ENCODE assay signal across 30 mouse cellular contexts in the genomic region with DNA sequence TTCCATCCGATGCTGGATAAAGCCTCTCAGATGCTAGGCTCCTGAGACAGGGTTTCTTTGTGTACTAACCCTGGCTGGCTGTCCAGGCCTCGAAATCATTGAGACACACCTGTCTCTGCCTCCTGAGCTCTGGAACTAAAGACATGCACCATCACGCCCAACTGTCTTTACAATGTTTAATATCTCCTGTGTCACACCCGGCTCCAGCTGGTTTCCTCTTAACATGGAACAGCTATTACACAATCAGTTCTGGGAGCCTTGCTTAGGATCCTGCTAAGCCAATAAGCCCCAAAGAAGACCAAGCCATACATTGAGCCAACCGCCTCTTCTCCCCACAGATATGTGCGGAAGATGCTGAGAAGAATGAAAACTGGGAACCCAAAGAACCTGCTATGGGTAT. TPM values are rescaled to one million over a fixed set of nuclear protein-coding genes. Genes with fewer than 3 reads are reported as not detected.
DNase-seq lines count a peak whose midpoint lies in the region; ATAC-seq and TF ChIP-seq lines count a peak whose summit lies in the region.
"Had no signal": no experiment of that assay in that cellular context is flagged by ENCODE, and none has a peak within 500 bp of the region (broad histone marks: within the 10 kb centered on the region; RNA-seq: fewer than 3 reads in every experiment).

No protein-coding gene starts in this region.

- no peaks in the 10 kb centered on the region for H3K36me3 ChIP-seq in C2C12 (ENCODE audit: control insufficient read depth, insufficient read depth)
- no peaks in the 10 kb centered on the region for H3K36me3 ChIP-seq in limb, embryonic 10.5 days
- no peaks in the 10 kb centered on the region for H3K36me3 ChIP-seq in stomach, embryonic 16.5 days (ENCODE audit: control insufficient read depth, insufficient read depth, low read length)
- H3K36me3 ChIP-seq in forebrain, postnatal 0 days (ENCODE audit: insufficient read depth): no peaks in the 10 kb centered on the region
- H3K36me3 ChIP-seq: embryonic facial prominence, embryonic 13.5 days; heart, embryonic 12.5 days; hindbrain, embryonic 13.5 days; liver, embryonic 12.5 days; neural tube, embryonic 12.5 days had no signal

- no peaks in the 10 kb centered on the region for H3K27me3 ChIP-seq in C2C12 (ENCODE audit: control insufficient read depth, insufficient read depth, insufficient read length)
- H3K27me3 ChIP-seq in limb, embryonic 10.5 days (ENCODE audit: low read depth, poor library complexity, severe bottlenecking): peaks cover 11% of the 10 kb centered on the region
- no peaks in the 10 kb centered on the region for H3K27me3 ChIP-seq in stomach, embryonic 16.5 days (ENCODE audit: control insufficient read depth, insufficient read depth, low read length)
- H3K27me3 ChIP-seq in forebrain, postnatal 0 days (ENCODE audit: insufficient read depth, low read length): peaks cover 4% of the 10 kb centered on the region
- H3K27me3 ChIP-seq: CH12.LX; heart, embryonic 12.5 days had no signal

- H3K27ac ChIP-seq in limb, embryonic 10.5 days: peak overlapping the region; percentile 64; the same call in 1 of the 2 replicates
- H3K27ac ChIP-seq in stomach, embryonic 16.5 days (ENCODE audit: low read length): peak overlapping the region; percentile 42; the same call in 1 of the 2 replicates
- H3K27ac ChIP-seq in forebrain, postnatal 0 days (ENCODE audit: low read depth, low read length): no peak overlapping the region
- H3K27ac ChIP-seq: embryonic facial prominence, embryonic 13.5 days; hindbrain, embryonic 13.5 days; liver, embryonic 12.5 days; neural tube, embryonic 12.5 days had no signal

- no peak overlapping the region for H3ac ChIP-seq in C2C12 (ENCODE audit: control insufficient read depth, insufficient read length, low read depth)

- no peak overlapping the region for H3K4me3 ChIP-seq in C2C12 (ENCODE audit: insufficient read depth, poor library complexity, severe bottlenecking)
- H3K4me3 ChIP-seq in limb, embryonic 10.5 days: no peak overlapping the region
- H3K4me3 ChIP-seq in stomach, embryonic 16.5 days (replicated peaks; ENCODE audit: low read length): no peak overlapping the region
- H3K4me3 ChIP-seq in forebrain, postnatal 0 days (ENCODE audit: low read depth, low read length): no peak overlapping the region
- H3K4me3 ChIP-seq: embryonic facial prominence, embryonic 13.5 days; heart, embryonic 12.5 days; hindbrain, embryonic 13.5 days; liver, embryonic 12.5 days; myocyte; neural tube, embryonic 12.5 days had no signal

- TF ChIP-seq CTCF in C2C12 (IDR thresholded peaks at IDR 0.05; ENCODE audit: control insufficient read depth, insufficient read depth, insufficient read length): no peak
- no peak for TF ChIP-seq CTCF in forebrain, postnatal 0 days (IDR thresholded peaks at IDR 0.05; ENCODE audit: low read depth)

- H3K9me3 ChIP-seq in limb, embryonic 10.5 days (replicated peaks): no peaks in the 10 kb centered on the region
- H3K9me3 ChIP-seq in stomach, embryonic 16.5 days (replicated peaks; ENCODE audit: control insufficient read depth, low read length): no peaks in the 10 kb centered on the region
- no peaks in the 10 kb centered on the region for H3K9me3 ChIP-seq in forebrain, postnatal 0 days (ENCODE audit: low read length)
- H3K9me3 ChIP-seq: embryonic facial prominence, embryonic 13.5 days; heart, embryonic 12.5 days; hindbrain, embryonic 13.5 days; liver, embryonic 12.5 days; neural tube, embryonic 12.5 days had no signal

- H3K4me1 ChIP-seq in limb, embryonic 10.5 days: peaks cover 40% of the 10 kb centered on the region
- H3K4me1 ChIP-seq in stomach, embryonic 16.5 days (ENCODE audit: control insufficient read depth, insufficient read depth, low read length): peaks cover 24% of the 10 kb centered on the region
- no peaks in the 10 kb centered on the region for H3K4me1 ChIP-seq in forebrain, postnatal 0 days (ENCODE audit: insufficient read depth)

- WGBS in limb, embryonic 10.5 days: 89% methylated on average over 6 of the region's 6 CpGs
- 74% methylated on average over 6 of the region's 6 CpGs for WGBS in stomach, embryonic 16.5 days
- WGBS in forebrain, postnatal 0 days: 93% methylated on average over 6 of the region's 6 CpGs

- no peak overlapping the region for H3K4me2 ChIP-seq in stomach, embryonic 16.5 days (ENCODE audit: low read depth, low read length)
- H3K4me2 ChIP-seq in forebrain, postnatal 0 days (ENCODE audit: low read depth): no peak overlapping the region
- H3K4me2 ChIP-seq: embryonic facial prominence, embryonic 13.5 days; heart, embryonic 12.5 days; hindbrain, embryonic 13.5 days; liver, embryonic 12.5 days; midbrain, embryonic 11.5 days; neural tube, embryonic 12.5 days had no signal

- H3K79me2 ChIP-seq in C2C12 (ENCODE audit: control insufficient read depth, insufficient read depth): no peaks in the 10 kb centered on the region

- no peak for ATAC-seq in stomach, embryonic 16.5 days (ENCODE audit: insufficient read depth, low FRiP score)
- ATAC-seq in forebrain, postnatal 0 days: no peak
- ATAC-seq: forebrain, embryonic 16.5 days; liver, embryonic 12.5 days; liver, postnatal 0 days; midbrain, embryonic 16.5 days had no signal

- H3K9ac ChIP-seq in stomach, embryonic 16.5 days (ENCODE audit: low read length): no peak overlapping the region
- no peak overlapping the region for H3K9ac ChIP-seq in forebrain, postnatal 0 days
- H3K9ac ChIP-seq: embryonic facial prominence, embryonic 13.5 days; heart, embryonic 12.5 days; hindbrain, embryonic 13.5 days; liver, embryonic 12.5 days; liver, postnatal 0 days; neural tube, embryonic 12.5 days had no signal

- peak; percentile 94 for DNase-seq in gonadal fat pad, adult 2 months (ENCODE audit: low read depth)
- DNase-seq in limb, embryonic 10.5 days (ENCODE audit: low spot score): no peak
- DNase-seq in lung, postnatal 4 days: no peak
- no peak for DNase-seq in forebrain, postnatal 0 days
- no peak for DNase-seq in kidney, postnatal 36 days
- DNase-seq: adrenal gland, postnatal 10 days; B cell, adult 2 months; cerebellum, adult 11 months; cerebellum, adult 9-10 months; cerebellum, postnatal 36 days; embryo, embryonic 11 days; gastrocnemius, postnatal 10 days; heart, postnatal 4 days; kidney, adult 18-20 months; kidney, postnatal 4 days; layer of hippocampus, postnatal 36 days; liver, postnatal 0 days; right cerebral cortex, adult 18-20 months had no signal

- H3K79me3 ChIP-seq in C2C12 (ENCODE audit: low read depth): no peaks in the 10 kb centered on the region

TF ChIP-seq in C2C12, 6 proteins besides CTCF, POLR2A, EP300 and RAD21:
- TF ChIP-seq MAX (IDR thresholded peaks at IDR 0.05): no peak
- no peak for TF ChIP-seq MYOD1 (IDR thresholded peaks at IDR 0.05; ENCODE audit: control insufficient read depth, insufficient read length, low read depth)
- TF ChIP-seq CEBPB (IDR thresholded peaks at IDR 0.05; ENCODE audit: low read depth): peak; percentile 34

RNA-seq across cellular contexts. Expression of a gene that starts 44.5 kb away (rescaled TPM):
- polyA plus RNA-seq in C2C12 (2012; fragmentation: generic; extraction: Trizol): 341 TPM
- polyA plus RNA-seq in gonadal fat pad, adult 2 months (2012; rRNA removed): 28.6 and 44.9 TPM in 2 replicates
- 352 and 369 TPM in 2 replicates for polyA plus RNA-seq in limb, embryonic 10.5 days (2016; fragmentation: Nextera tagmentation; extraction: Ambion mirVana)
- 194 and 260 TPM in 2 replicates for polyA plus RNA-seq in stomach, embryonic 16.5 days (2015; fragmentation: Nextera tagmentation; extraction: Ambion mirVana)
- 85.7 and 107 TPM in 2 replicates for total RNA-seq in forebrain, postnatal 0 days (2014; rRNA removed)
- 101 and 132 TPM in 2 replicates for polyA plus RNA-seq in forebrain, postnatal 0 days (2015; fragmentation: Nextera tagmentation; extraction: Ambion mirVana)
